Mouse (Mus musculus): ENCODE results near the gene Fam53b. TPM values are rescaled to one million over a fixed set of nuclear protein-coding genes. Genes with fewer than 3 reads are reported as not detected.
"Not testable (repeated sequence)": the region's sequence is repeated elsewhere in the genome, so short reads cannot be mapped to it uniquely, and the experiment has no call there.

Gene Fam53b
- polyA plus RNA-seq, 1 experiment from 2014 or later, result 29.4 TPM

GRCm38 (mm10) chr7:132662831-132663230 lies 150.9 kb downstream of the Fam53b start:
- WGBS (ENCODE audit: insufficient replicate concordance), result 58% methylated on average over 6 of the region's 6 CpGs
- ATAC-seq (ENCODE audit: low read depth); H3K4me3 ChIP-seq (ENCODE audit: low read depth, low read length): not testable (repeated sequence)

More at GRCm38 (mm10) chr7:132662831-132663230, 150.9 kb downstream of the Fam53b start:
- H3K9ac ChIP-seq (ENCODE audit: low read depth, low read length); H3K36me3 ChIP-seq (ENCODE audit: control insufficient read depth, insufficient read depth); H3K4me1 ChIP-seq (ENCODE audit: control insufficient read depth, low read depth, low read length); H3K9me3 ChIP-seq (replicated peaks; ENCODE audit: control insufficient read depth, low read length); H3K27me3 ChIP-seq (ENCODE audit: control insufficient read depth, insufficient read depth, low read depth, low read length); H3K4me2 ChIP-seq (ENCODE audit: low read depth, low read length); H3K27ac ChIP-seq (ENCODE audit: low read length): not testable (repeated sequence)

Other genes starting within 250 kb of the Fam53b start
- 58.0 and 59.7 TPM in 2 replicates for gene Oat, start 237.5 kb downstream of the Fam53b start, polyA plus RNA-seq (2015; fragmentation: Nextera tagmentation; extraction: Ambion mirVana)
- not detected in 2 replicates for gene Nkx1-2, start 214.2 kb downstream of the Fam53b start, polyA plus RNA-seq (2015; fragmentation: Nextera tagmentation; extraction: Ambion mirVana)
- gene Lhpp, start 203.2 kb downstream of the Fam53b start, polyA plus RNA-seq (2015; fragmentation: Nextera tagmentation; extraction: Ambion mirVana), result 4.0 and 4.4 TPM in 2 replicates
- 12.5 and 16.2 TPM in 2 replicates for gene Eef1akmt2, start 38.8 kb upstream of the Fam53b start, polyA plus RNA-seq (2015; fragmentation: Nextera tagmentation; extraction: Ambion mirVana)
- gene Abraxas2, start 45.3 kb upstream of the Fam53b start, polyA plus RNA-seq (2015; fragmentation: Nextera tagmentation; extraction: Ambion mirVana), result 11.2 and 12.5 TPM in 2 replicates
- 5.6 and 5.8 TPM in 2 replicates for gene Zranb1, start 117.3 kb upstream of the Fam53b start, polyA plus RNA-seq (2015; fragmentation: Nextera tagmentation; extraction: Ambion mirVana)

Data from liver, embryonic 16.5 days (tissue).